Mouse (Mus musculus): ENCODE results near the gene Olfr381. TPM values are rescaled to one million over a fixed set of nuclear protein-coding genes. Genes with fewer than 3 reads are reported as not detected.
"Not testable (repeated sequence)": the region's sequence is repeated elsewhere in the genome, so short reads cannot be mapped to it uniquely, and the experiment has no call there.

Olfr381 gene
- not detected for total RNA-seq (2021)
- long read RNA-seq, experiment 1, result 0 reads
- long read RNA-seq, experiment 2, result 0 reads

GRCm38 (mm10) chr11:73491503-73491902 is at the start of gene Olfr381:
Gene Olfr381, minus strand, starts transcription at chr11:73491603.
- no peak for DNase-seq

DNA sequence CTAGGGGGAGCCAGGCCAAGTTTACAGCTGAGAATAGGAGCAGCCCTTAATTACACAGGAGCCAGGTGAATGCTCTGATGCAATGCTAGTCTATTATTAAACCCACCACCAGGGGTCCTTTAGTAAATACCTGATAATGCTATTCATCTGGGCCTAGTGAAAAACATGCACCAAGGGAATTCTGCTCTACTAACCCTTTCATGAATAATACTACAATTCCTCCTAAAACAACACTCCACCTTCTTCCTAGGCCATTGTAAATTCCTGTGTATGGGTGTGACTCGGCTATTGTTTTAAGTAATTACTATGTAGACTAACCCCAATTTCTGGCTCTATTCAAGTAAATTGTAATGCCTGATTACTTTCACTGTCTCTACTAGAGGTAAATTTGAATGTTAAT is 37.6 kb upstream of the Olfr381 start:
- not testable (repeated sequence) for DNase-seq

DNA sequence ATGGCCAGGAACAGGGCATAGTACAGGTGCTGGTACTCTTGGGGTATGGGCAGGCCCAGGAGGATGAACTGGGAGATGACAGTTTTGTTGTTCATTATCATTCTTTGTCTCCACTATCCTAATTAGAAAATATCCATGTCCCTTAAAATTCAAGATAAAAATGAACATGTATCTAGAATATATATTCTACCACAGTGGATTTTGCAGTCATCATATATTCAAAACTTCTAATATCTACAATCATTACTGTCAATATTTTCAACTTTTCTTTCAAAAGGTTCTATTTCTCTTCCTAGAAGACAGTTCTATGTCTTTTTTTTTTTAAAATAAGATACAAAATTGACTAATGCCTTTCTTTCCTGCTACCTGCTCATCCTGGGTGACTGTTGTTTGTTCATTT is 25.7 kb upstream of the Olfr381 start, which contains the start of gene Olfr382:
TSS of gene Olfr382 (minus strand) at position 101 of the 400 bp plus-strand sequence.
- DNase-seq, result no peak

- DNase-seq, result no peak
Measured at GRCm38 (mm10) chr11:73457408-73457807, 34.0 kb downstream of the Olfr381 start, which contains the start of gene Olfr380. Gene Olfr380, minus strand, starts transcription at chr11:73457508.

Other genes with a start within 250 kb of the Olfr381 start
- under 1 TPM; 0.07 to 0.20 TPM for gene Trpv3, start 224.2 kb downstream of the Olfr381 start, total RNA-seq (2021)
- gene Aspa, start 162.0 kb downstream of the Olfr381 start, total RNA-seq (2021), result 10 to 100 TPM; 10.5 to 10.8 TPM
- not detected for gene Gm49340, start 161.9 kb downstream of the Olfr381 start, total RNA-seq (2021)
- 1 to 10 TPM; 1.0 to 1.1 TPM for gene Spata22, start 161.9 kb downstream of the Olfr381 start, total RNA-seq (2021)
- under 1 TPM in 1 of 2 experiments, not detected in 1; 0.26 TPM for gene Olfr20, start 140.8 kb downstream of the Olfr381 start, total RNA-seq (2021)
- not detected for gene Olfr376, start 120.4 kb downstream of the Olfr381 start, total RNA-seq (2021)
- not detected for gene Olfr1, start 92.0 kb downstream of the Olfr381 start, total RNA-seq (2021)
- gene Olfr378, start 63.1 kb downstream of the Olfr381 start, total RNA-seq (2021), result not detected
- not detected for gene Olfr380, start 34.1 kb downstream of the Olfr381 start, total RNA-seq (2021)
- gene Olfr382, start 25.6 kb upstream of the Olfr381 start, total RNA-seq (2021), result not detected
- gene Olfr385, start 101.4 kb upstream of the Olfr381 start, total RNA-seq (2021), result not detected
- gene Olfr384, start 107.0 kb upstream of the Olfr381 start, total RNA-seq (2021), result not detected
- not detected for gene Zfp735, start 197.2 kb upstream of the Olfr381 start, total RNA-seq (2021)